Mouse (Mus musculus): Measurements from ENCODE around the gene Fbxw9. TPM values are rescaled to one million over a fixed set of nuclear protein-coding genes. Genes with fewer than 3 reads are reported as not detected.

Fbxw9 gene
- 2.6 TPM for polyA plus RNA-seq (2014; fragmentation: Illumina TruSeq; extraction: RNeasy Lipid Tissue Mini Kit (QIAGEN cat#74804); ENCODE audit: low read depth, low replicate concordance)

DNA sequence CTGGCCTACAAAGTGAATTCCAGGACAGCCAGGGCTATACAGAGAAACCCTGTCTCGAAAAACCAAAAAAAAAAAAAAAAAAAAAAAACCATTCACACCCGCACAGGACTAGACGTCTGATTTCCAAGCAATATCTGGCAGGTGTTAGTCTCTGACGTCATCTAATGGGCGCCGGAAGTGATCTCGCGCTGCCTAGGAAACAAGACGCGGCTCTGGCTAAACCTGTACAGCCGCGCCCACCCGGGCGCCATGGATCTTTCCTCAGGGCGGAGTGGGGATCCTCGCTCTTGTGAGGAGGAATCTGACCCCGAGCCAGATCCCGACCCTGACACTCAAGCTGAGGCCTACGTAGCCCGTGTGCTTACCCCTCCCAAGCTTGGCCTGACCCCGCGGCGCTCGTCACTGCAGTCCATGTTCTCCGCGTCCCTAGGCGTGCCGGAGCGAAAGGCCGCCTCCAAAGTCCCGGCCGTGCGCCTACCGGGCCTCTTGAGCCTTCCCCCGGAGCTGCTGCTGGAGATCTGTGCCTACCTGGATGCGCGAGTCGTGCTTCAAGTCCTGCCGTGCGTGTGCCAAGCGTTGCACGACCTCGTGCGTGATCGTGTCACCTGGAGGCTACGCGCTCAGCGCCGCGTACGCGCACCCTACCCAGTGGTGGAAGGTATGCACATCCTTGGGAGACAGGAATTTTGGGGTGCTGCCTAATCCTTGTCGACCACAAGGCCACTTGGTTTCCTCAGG, at the start of gene Fbxw9:
Gene Fbxw9 (plus strand): TSS at position 177 of the 738 bp plus-strand sequence.

DNA sequence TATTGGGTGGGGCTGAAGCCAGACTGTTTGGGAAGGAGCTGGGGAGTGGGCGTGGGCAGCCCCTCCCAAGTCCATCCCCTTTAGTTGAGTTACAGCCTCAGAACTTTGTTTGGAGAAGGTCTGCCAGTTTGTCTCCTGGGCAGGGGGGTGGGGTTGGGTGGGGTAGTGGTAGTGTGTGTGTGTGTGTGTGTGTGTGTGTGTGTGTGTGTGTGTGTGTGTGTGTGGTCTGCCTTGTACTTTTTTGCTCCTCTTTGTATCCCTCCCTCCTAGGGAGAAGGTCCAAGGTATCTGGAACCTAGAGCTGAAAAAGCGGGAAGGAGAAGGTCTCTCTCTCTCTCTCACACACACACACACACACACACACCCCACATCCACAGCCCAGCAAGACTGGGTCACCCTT, 45.4 kb upstream of the Fbxw9 start, which contains the start of gene Best2:
Gene Best2 (minus strand): TSS at position 101 of the 400 bp plus-strand sequence.

DNA sequence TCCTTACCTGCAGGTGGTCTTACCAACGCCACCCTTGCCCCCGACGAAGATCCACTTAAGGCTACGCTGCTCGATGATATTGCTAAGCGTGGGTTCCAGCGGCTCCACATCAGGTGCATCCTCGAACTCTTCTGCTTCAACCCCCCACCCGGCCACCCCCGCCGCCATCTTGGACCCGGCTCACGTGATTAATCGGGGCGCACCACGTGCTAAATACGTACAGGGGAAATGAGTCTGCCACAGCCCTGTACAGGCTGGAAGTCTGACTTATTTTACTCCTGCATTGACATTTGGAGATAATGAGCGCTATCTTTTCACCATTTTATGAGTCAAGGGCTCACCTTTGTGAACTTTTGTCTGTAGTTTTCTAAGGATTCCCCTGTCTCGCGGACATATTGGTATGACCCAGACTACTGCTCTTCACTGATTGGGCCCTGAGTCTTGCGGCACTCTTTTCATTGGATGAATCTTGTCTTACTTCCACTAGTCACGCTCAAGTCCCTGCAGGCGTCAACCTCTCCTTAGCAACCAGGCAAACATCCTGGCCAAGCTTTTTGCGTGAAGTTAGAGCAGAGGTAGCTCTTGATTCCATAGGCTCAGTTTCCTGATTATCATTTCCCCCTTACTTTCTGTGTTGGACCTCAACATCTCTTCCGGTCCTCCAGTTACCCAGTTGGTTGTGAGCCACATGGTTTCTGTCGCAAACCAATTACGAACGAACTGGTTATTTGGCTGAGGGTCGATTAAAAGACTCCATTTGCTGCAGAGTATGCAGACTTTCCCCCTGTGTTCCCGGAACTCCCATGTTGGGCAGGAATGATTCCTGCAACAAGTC, 34.5 kb upstream of the Fbxw9 start, which contains the start of gene Asna1:
Gene Asna1 (minus strand): TSS at position 184 of the 835 bp plus-strand sequence.

DNA sequence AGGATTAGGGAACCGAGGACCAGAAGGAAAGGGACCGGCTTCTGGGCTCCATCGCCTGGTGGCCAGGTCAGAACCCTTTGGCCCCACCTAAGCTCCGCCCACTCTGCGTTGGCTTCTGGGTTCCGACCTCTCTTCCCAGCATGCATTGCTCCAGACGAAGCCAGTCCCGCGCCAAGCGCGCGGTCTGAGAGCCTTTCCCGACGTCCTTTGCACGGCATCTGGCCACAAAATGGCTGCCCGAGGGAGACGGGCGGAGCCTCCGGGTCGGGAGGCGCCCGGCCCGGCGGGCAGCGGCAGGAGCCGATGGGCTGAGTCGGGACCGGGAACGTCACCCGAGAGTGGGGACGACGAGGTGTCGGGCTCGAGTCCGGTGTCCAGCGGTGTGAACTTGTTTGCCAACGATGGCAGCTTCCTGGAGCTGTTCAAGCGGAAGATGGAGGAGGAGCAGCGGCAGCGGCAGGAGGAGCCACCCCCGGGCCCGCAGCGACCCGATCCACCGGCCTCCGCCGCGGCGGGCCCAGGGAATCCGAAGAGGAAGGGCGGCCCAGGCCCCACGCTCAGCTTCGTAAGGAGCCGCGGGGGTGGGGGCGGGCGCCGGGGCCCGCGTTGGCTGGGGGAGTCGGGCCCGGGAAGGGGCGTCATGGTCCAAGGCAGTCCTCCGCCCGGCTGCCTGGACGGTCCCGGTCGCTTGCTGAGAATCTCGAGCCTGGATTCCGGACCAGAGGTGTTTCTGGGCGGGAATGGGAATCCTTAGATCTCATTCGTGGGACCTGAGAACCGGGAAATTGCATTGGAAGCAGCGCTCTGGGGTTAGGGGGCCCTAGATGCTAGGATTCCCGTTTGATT, 33.0 kb upstream of the Fbxw9 start, which contains the start of gene Trir:
Gene Trir (plus strand): TSS at position 154 of the 846 bp plus-strand sequence.

DNA sequence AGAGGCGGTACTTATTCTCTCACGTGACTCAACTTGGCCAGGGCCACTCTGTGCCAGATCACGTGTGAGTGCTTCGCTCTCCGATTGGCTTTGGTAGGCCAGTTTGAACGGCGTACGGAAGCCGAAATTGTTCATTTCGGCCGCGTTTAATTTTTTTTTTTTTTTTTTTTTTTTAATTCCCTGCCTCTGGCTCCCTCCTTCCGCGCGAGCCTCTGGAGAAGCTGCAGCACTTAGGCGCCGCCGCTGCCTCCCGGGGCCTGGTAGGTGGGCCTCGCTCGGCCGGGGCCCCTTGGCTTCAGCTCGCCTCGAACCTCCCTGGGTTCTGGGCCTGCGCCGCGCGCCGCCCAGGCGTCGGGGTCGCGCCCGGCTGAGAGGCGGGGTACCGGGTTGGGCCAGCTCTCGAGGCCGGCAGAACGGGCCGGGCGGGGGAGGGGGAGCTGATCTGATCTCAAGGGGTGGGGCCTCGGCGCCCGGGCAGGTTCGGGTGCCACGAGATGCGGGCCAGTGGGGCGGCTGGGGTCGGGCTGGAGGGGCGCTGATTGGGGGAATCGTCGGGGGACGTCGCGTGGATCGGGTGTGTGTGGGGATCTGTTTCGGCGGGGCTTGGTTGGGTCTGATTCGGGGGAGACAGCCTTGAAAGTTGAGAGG, 23.0 kb upstream of the Fbxw9 start, which contains the start of gene Tnpo2:
Gene Tnpo2 (plus strand): TSS at position 198 of the 648 bp plus-strand sequence.

DNA sequence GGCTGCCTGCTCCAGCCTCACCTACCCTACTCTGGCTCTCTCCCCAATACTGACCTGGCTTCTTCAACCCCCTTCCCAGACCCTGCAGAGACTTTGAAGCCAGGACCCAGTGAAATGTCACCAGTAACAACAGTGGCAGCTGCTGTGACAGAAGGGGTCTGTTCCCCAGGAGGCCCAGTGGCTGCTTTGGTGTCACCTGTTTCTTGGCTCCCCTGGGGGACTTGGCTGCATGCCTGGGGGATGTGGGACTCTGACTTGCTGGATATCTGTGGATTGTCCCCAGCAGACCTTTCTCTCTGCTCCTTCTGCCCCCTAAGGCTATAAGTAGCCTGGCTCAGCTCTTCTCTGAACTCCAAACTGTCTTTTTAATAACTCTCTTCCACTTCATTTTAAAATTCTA, 8.1 kb downstream of the Fbxw9 start, which contains the start of gene Gm5741:
Gene Gm5741 (minus strand): TSS at position 1 of the 400 bp plus-strand sequence.

DNA sequence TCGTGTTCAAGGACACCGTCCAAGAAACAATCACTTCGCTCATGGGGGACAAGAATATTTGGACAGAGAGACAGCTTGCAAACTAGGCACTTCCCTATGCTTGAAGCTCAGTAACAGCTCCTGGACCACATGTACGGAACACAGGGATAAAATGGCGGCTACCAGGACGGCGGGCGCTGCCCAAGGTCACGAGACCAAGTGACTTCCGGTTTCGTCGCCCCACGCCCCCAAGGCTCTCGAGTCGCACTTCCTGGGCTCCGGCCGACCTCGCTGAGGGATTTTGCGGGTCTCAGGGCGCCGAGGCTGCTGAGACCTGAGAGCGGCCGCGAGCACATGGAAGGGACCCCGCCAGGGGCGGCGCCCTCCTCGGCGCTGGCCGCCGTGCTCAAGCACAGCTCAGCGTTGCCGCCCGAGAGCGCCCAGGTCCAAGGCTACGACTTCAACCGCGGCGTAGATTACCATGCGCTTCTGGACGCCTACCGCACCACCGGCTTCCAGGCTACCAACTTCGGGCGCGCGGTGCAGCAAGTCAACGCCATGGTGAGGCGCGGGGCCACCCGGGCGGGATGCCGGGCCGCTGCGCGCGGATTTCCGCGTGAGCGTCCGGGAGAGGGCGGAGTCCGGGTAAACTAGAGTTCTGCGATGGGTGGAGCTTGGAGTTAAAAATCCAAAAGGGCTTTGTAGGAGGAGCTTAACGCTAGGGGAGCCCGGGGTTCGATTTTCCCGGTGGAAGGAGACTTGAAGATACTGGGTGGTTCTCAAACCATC, 11.8 kb downstream of the Fbxw9 start, which contains the start of gene Dhps:
Gene Dhps (plus strand): TSS at position 244 of the 768 bp plus-strand sequence.

DNA sequence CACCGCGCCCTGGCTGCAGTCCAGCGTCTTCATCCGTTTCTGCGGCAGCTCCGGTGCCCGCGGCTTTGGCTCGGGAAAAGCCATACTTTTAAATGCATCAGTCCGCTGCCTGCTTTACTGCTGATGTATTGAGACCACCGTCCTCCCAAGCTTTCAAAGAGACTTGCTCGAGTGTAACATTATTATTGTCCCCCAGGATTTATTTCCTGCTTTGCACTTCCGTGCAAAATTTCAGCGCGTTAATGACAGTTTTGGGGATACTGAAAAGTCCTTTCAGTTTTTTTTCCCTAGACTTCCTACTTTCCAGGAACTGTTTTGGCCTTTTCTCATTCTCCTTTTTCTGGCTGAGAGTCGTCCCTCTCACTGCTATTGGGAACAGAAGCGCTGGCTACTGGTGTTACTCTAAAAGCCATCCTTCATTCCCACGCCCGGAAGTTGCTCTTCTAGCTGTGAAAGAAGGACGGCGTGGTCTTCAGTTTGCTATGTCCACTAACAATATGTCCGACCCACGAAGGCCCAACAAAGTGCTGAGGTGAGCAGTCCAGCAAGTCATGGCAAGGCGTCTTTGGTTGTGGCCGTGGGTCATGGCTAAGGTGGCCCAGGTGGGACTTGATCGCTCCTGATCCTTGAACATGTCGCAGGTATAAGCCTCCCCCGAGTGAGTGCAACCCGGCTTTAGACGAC, 20.8 kb downstream of the Fbxw9 start, which contains the start of gene Wdr83os:
Gene Wdr83os (plus strand): TSS at position 209 of the 684 bp plus-strand sequence.

DNA sequence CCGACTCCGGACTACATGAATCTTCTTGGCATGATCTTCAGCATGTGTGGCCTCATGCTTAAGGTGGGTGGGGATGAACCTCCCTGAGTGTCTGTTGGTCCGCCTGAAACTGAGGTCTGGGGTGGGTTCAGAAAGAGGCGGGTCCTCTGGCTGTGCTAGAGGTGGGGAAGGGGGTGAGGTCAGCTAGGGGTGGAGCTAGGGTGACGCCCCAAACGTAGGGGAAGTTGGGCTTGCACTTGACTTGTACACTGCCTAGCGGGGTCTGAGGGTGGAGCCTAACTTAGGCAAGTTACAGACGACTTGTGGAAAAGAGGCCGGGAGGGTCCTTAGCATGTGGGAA, 21.3 kb downstream of the Fbxw9 start, which contains the start of gene Wdr83:
Gene Wdr83 (minus strand): TSS at position 91 of the 340 bp plus-strand sequence.

DNA sequence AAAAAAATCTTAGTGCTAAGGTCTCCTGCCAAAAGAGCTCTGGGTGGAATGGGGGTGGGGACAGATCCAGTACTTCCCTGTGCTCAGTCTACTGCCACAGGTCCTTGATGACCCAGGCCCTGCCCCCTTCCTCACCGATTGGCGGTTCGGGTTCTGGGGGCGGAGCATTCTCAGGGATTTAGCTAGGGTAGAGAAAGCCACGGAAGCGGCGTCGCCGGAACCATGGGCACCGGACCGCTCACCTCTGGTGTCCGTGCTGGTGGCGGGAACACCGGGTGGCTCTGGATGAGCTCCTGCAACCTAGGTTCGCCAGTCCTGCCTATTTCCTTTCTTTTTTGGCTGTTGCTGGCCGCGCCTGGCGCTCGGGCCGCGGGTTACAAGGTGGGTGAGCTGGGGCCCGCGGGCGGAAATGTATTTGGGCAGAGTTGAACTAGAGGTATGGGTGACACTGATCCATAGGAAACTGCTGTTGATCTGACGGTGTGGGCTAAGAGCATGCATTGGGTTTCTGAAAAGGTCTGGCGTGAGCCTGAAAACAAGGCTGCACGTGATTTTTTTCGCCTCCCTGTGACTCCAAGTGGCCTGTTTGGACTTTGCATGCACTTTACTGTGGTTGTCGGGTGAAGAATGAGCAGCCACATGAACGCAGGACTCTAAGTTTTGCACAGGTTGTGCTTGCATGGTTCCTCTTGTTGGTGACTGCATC, 23.4 kb downstream of the Fbxw9 start, which contains the start of gene Man2b1:
Gene Man2b1 (plus strand): TSS at position 163 of the 706 bp plus-strand sequence.

Other genes starting within 250 kb of the Fbxw9 start
- gene Dand5, start 237.2 kb upstream of the Fbxw9 start, polyA plus RNA-seq (2014; fragmentation: Illumina TruSeq; extraction: RNeasy Lipid Tissue Mini Kit (QIAGEN cat#74804); ENCODE audit: low read depth, low replicate concordance), result 1.5 TPM
- 0.66 TPM for gene Gadd45gip1, start 228.5 kb upstream of the Fbxw9 start, polyA plus RNA-seq (2014; fragmentation: Illumina TruSeq; extraction: RNeasy Lipid Tissue Mini Kit (QIAGEN cat#74804); ENCODE audit: low read depth, low replicate concordance)
- gene Rad23a, start 219.4 kb upstream of the Fbxw9 start, polyA plus RNA-seq (2014; fragmentation: Illumina TruSeq; extraction: RNeasy Lipid Tissue Mini Kit (QIAGEN cat#74804); ENCODE audit: low read depth, low replicate concordance), result 3.5 TPM
- 491 TPM for gene Calr, start 213.1 kb upstream of the Fbxw9 start, polyA plus RNA-seq (2014; fragmentation: Illumina TruSeq; extraction: RNeasy Lipid Tissue Mini Kit (QIAGEN cat#74804); ENCODE audit: low read depth, low replicate concordance)
- 4.9 TPM for gene Farsa, start 203.1 kb upstream of the Fbxw9 start, polyA plus RNA-seq (2014; fragmentation: Illumina TruSeq; extraction: RNeasy Lipid Tissue Mini Kit (QIAGEN cat#74804); ENCODE audit: low read depth, low replicate concordance)
- 9.3 TPM for gene Syce2, start 187.9 kb upstream of the Fbxw9 start, polyA plus RNA-seq (2014; fragmentation: Illumina TruSeq; extraction: RNeasy Lipid Tissue Mini Kit (QIAGEN cat#74804); ENCODE audit: low read depth, low replicate concordance)
- 36.1 TPM for gene Gcdh, start 166.1 kb upstream of the Fbxw9 start, polyA plus RNA-seq (2014; fragmentation: Illumina TruSeq; extraction: RNeasy Lipid Tissue Mini Kit (QIAGEN cat#74804); ENCODE audit: low read depth, low replicate concordance)
- gene Klf1, start 158.1 kb upstream of the Fbxw9 start, polyA plus RNA-seq (2014; fragmentation: Illumina TruSeq; extraction: RNeasy Lipid Tissue Mini Kit (QIAGEN cat#74804); ENCODE audit: low read depth, low replicate concordance), result 0.38 TPM
- gene Dnase2a, start 151.5 kb upstream of the Fbxw9 start, polyA plus RNA-seq (2014; fragmentation: Illumina TruSeq; extraction: RNeasy Lipid Tissue Mini Kit (QIAGEN cat#74804); ENCODE audit: low read depth, low replicate concordance), result 11.0 TPM
- gene Mast1, start 122.7 kb upstream of the Fbxw9 start, polyA plus RNA-seq (2014; fragmentation: Illumina TruSeq; extraction: RNeasy Lipid Tissue Mini Kit (QIAGEN cat#74804); ENCODE audit: low read depth, low replicate concordance), result not detected
- gene Rtbdn, start 113.1 kb upstream of the Fbxw9 start, polyA plus RNA-seq (2014; fragmentation: Illumina TruSeq; extraction: RNeasy Lipid Tissue Mini Kit (QIAGEN cat#74804); ENCODE audit: low read depth, low replicate concordance), result not detected
- not detected for gene Gm49661, start 90.6 kb upstream of the Fbxw9 start, polyA plus RNA-seq (2014; fragmentation: Illumina TruSeq; extraction: RNeasy Lipid Tissue Mini Kit (QIAGEN cat#74804); ENCODE audit: low read depth, low replicate concordance)
- gene Prdx2, start 90.5 kb upstream of the Fbxw9 start, polyA plus RNA-seq (2014; fragmentation: Illumina TruSeq; extraction: RNeasy Lipid Tissue Mini Kit (QIAGEN cat#74804); ENCODE audit: low read depth, low replicate concordance), result 27.1 TPM
- gene Rnaseh2a, start 90.3 kb upstream of the Fbxw9 start, polyA plus RNA-seq (2014; fragmentation: Illumina TruSeq; extraction: RNeasy Lipid Tissue Mini Kit (QIAGEN cat#74804); ENCODE audit: low read depth, low replicate concordance), result 2.4 TPM
- 1.7 TPM for gene Junb, start 81.3 kb upstream of the Fbxw9 start, polyA plus RNA-seq (2014; fragmentation: Illumina TruSeq; extraction: RNeasy Lipid Tissue Mini Kit (QIAGEN cat#74804); ENCODE audit: low read depth, low replicate concordance)
- gene Hook2, start 69.5 kb upstream of the Fbxw9 start, polyA plus RNA-seq (2014; fragmentation: Illumina TruSeq; extraction: RNeasy Lipid Tissue Mini Kit (QIAGEN cat#74804); ENCODE audit: low read depth, low replicate concordance), result 26.9 TPM
- gene Best2, start 45.5 kb upstream of the Fbxw9 start, polyA plus RNA-seq (2014; fragmentation: Illumina TruSeq; extraction: RNeasy Lipid Tissue Mini Kit (QIAGEN cat#74804); ENCODE audit: low read depth, low replicate concordance), result 3.1 TPM
- gene Asna1, start 34.8 kb upstream of the Fbxw9 start, polyA plus RNA-seq (2014; fragmentation: Illumina TruSeq; extraction: RNeasy Lipid Tissue Mini Kit (QIAGEN cat#74804); ENCODE audit: low read depth, low replicate concordance), result 11.1 TPM
- gene Trir, start 33.2 kb upstream of the Fbxw9 start, polyA plus RNA-seq (2014; fragmentation: Illumina TruSeq; extraction: RNeasy Lipid Tissue Mini Kit (QIAGEN cat#74804); ENCODE audit: low read depth, low replicate concordance), result 13.3 TPM
- gene Tnpo2, start 23.1 kb upstream of the Fbxw9 start, polyA plus RNA-seq (2014; fragmentation: Illumina TruSeq; extraction: RNeasy Lipid Tissue Mini Kit (QIAGEN cat#74804); ENCODE audit: low read depth, low replicate concordance), result 12.3 TPM
- gene Gm5741, start 7.9 kb downstream of the Fbxw9 start, polyA plus RNA-seq (2014; fragmentation: Illumina TruSeq; extraction: RNeasy Lipid Tissue Mini Kit (QIAGEN cat#74804); ENCODE audit: low read depth, low replicate concordance), result not detected
- gene Dhps, start 11.7 kb downstream of the Fbxw9 start, polyA plus RNA-seq (2014; fragmentation: Illumina TruSeq; extraction: RNeasy Lipid Tissue Mini Kit (QIAGEN cat#74804); ENCODE audit: low read depth, low replicate concordance), result 23.2 TPM
- gene Wdr83os, start 20.7 kb downstream of the Fbxw9 start, polyA plus RNA-seq (2014; fragmentation: Illumina TruSeq; extraction: RNeasy Lipid Tissue Mini Kit (QIAGEN cat#74804); ENCODE audit: low read depth, low replicate concordance), result 5.8 TPM
- gene Wdr83, start 21.3 kb downstream of the Fbxw9 start, polyA plus RNA-seq (2014; fragmentation: Illumina TruSeq; extraction: RNeasy Lipid Tissue Mini Kit (QIAGEN cat#74804); ENCODE audit: low read depth, low replicate concordance), result 2.8 TPM
- 9.3 TPM for gene Man2b1, start 23.2 kb downstream of the Fbxw9 start, polyA plus RNA-seq (2014; fragmentation: Illumina TruSeq; extraction: RNeasy Lipid Tissue Mini Kit (QIAGEN cat#74804); ENCODE audit: low read depth, low replicate concordance)
- 6.6 TPM for gene Zfp791, start 63.0 kb downstream of the Fbxw9 start, polyA plus RNA-seq (2014; fragmentation: Illumina TruSeq; extraction: RNeasy Lipid Tissue Mini Kit (QIAGEN cat#74804); ENCODE audit: low read depth, low replicate concordance)
- not detected for gene Cks1brt, start 91.9 kb downstream of the Fbxw9 start, polyA plus RNA-seq (2014; fragmentation: Illumina TruSeq; extraction: RNeasy Lipid Tissue Mini Kit (QIAGEN cat#74804); ENCODE audit: low read depth, low replicate concordance)
- gene Olfr371, start 165.9 kb downstream of the Fbxw9 start, polyA plus RNA-seq (2014; fragmentation: Illumina TruSeq; extraction: RNeasy Lipid Tissue Mini Kit (QIAGEN cat#74804); ENCODE audit: low read depth, low replicate concordance), result not detected
- 47.1 TPM for gene Orc6, start 239.6 kb downstream of the Fbxw9 start, polyA plus RNA-seq (2014; fragmentation: Illumina TruSeq; extraction: RNeasy Lipid Tissue Mini Kit (QIAGEN cat#74804); ENCODE audit: low read depth, low replicate concordance)
- gene Vps35, start 239.7 kb downstream of the Fbxw9 start, polyA plus RNA-seq (2014; fragmentation: Illumina TruSeq; extraction: RNeasy Lipid Tissue Mini Kit (QIAGEN cat#74804); ENCODE audit: low read depth, low replicate concordance), result 361 TPM